Mouse (Mus musculus): Measurements from ENCODE around the gene Wfdc12. TPM values are rescaled to one million over a fixed set of nuclear protein-coding genes. Genes with fewer than 3 reads are reported as not detected.
"Not testable (repeated sequence)": the region's sequence is repeated elsewhere in the genome, so short reads cannot be mapped to it uniquely, and the experiment has no call there.

Gene Wfdc12
- polyA plus RNA-seq, 1 experiment, result not detected

DNA sequence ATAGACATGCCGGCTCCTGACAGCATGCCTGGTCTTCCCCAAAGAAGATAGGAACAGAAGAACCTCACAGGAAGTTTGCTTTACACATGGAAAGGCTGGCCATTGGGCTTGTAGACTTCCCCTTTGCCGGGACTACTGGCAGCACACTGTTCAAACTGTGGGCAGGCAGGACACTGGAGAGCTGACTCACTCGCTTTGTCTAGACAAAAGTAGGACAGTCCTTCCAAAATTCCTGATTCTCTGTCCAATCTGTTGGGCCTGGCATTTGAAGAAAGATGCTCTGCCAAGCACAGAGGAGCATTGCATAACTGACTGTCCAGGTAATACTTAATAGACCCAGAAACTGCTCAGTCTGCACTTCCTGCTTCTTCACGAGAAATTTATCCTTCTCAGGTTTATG, 16.3 kb upstream of the Wfdc12 start:
- 32% methylated on average over 4 of the region's 4 CpGs for WGBS
- Histone ChIP-seq H3K4me1 (ENCODE audit: control insufficient read depth, insufficient read depth, low read length) (no peaks in the 10 kb centered on the region), H3K4me3 (replicated peaks; ENCODE audit: control insufficient read depth, low read depth, low read length) (no peak overlapping the region), H3K27ac (ENCODE audit: control insufficient read depth, insufficient read depth, low read depth, low read length, poor library complexity) (no peak overlapping the region)
- TF ChIP-seq POLR2A (IDR thresholded peaks at IDR 0.05; ENCODE audit: borderline replicate concordance, control insufficient read depth, low read depth, low read length), result no peak
- TF ChIP-seq CTCF (IDR thresholded peaks at IDR 0.05; ENCODE audit: control insufficient read depth, insufficient read depth, low read length), result no peak

DNA sequence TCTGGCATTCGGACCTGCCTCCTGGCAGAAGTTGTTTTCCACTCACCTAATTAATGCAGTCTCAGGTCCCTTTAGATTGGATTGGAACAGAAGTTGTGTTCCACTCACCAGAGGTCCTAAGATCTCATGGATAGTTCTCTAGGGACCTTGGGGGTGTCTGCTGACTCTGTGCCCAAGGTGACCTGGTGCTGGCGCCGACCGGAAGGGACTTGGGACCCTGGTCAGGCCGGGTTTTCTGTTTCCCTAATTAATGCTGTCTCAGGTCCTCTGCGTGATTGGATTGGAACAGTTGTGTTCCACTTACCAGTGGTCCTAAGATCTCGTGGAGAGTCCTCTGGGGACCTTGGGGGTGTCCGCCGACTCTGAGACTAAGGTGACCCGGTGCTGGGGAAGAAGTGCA, 15.6 kb upstream of the Wfdc12 start:
- not testable (repeated sequence) for H3K4me3 ChIP-seq (replicated peaks; ENCODE audit: control insufficient read depth, low read depth, low read length); H3K4me1 ChIP-seq (ENCODE audit: control insufficient read depth, insufficient read depth, low read length); H3K27ac ChIP-seq (ENCODE audit: control insufficient read depth, insufficient read depth, low read depth, low read length, poor library complexity)
- 79% methylated on average over 10 of the region's 10 CpGs for WGBS

DNA sequence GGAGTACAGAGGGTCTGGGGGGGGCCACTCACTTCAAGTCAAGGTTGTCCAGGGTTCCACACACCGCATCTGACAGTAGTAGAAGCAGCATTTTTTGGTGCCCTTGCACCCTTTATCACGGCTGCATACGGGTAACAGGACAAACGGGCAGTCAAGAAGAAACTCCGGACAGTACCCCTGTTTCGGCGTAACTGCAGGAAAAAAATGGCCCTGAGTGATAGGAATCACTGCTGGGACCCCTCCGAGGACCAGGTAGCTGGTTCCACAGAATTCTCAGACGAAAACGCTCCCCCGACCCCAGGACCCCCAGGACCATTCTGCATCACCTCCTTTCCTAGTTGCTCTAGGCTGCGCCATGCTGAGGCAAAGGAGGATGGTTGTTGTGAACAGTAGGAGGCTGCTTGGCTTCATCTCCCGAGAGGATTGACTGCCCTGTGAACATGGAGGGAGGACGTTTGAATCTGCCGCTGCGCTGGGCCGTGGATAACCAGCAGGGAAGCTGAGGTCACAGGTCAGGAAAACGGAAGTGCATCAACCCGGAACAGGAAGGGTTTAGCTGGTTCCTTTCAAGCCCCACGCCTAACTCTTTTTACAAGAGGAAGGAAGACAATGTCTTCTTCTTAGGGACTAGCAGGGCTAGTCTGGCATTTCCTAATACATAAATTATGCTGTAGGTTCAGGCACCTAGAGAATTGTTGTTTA, 9.4 kb upstream of the Wfdc12 start, which contains the start of gene Wfdc15a:
Wfdc15a (minus strand) TSS at position 505 of the 702 bp plus-strand sequence.
- no peak for TF ChIP-seq CTCF (IDR thresholded peaks at IDR 0.05; ENCODE audit: control insufficient read depth, insufficient read depth, low read length)
- no peak for TF ChIP-seq POLR2A (IDR thresholded peaks at IDR 0.05; ENCODE audit: borderline replicate concordance, control insufficient read depth, low read depth, low read length)
- Histone ChIP-seq H3K27ac (ENCODE audit: control insufficient read depth, insufficient read depth, low read depth, low read length, poor library complexity) (no peak within 1 kb of the TSS), H3K4me3 (replicated peaks; ENCODE audit: control insufficient read depth, low read depth, low read length) (no peak within 1 kb of the TSS), H3K4me1 (ENCODE audit: control insufficient read depth, insufficient read depth, low read length) (no peaks in the 10 kb centered on the region)
- 75% methylated on average over 20 of the region's 20 CpGs for WGBS

DNA sequence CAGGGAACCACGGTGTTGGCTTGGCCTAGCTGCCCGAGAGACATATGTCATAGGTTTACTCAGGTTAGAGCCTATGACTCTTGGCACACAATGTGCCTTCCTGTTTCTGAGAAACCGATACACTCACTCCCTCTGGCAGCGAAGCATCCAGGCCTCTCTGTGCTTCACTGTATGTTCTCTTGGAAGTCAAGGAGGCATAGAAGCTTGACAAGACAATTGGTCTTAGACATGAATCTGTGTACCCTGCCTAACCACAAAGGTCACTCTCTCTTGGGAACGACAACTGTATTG, 6.2 kb upstream of the Wfdc12 start:
- 80% methylated on average over 5 of the region's 5 CpGs for WGBS

DNA sequence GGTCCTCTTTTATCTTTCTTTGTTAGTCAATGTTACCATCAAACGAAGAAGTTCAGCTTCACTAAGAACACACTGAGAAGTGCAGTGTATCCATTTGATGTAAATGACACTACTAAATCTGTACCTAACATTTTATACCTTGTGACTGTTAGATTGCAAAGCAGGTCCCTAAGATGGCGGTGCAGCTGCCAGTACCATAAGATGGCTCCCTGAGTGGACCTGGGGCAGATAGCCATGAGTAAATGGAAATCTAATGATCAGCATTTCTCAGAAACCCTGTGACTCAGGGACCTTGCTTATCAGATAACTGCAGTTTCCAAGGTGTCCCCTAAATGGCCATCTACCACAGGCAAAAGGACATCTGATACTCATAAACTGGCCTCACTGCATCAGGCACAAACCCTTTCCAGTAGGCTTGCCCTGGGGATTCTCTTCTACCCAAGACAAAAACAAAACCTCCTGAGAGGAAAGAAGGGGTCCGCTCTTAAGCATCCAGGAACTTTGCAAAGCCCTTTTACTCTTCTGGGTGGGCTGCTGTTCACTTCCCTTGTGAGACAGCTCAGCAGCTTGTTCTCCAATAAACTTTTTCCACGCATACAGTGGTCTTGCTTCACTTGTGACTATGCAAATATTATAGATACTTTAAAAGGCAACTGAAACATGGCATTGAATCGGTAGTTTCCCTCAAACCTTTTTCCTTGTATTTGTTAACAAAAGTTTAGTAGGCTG, 5.7 kb upstream of the Wfdc12 start:
- 77% methylated on average over 5 of the region's 5 CpGs for WGBS
- TF ChIP-seq POLR2A (IDR thresholded peaks at IDR 0.05; ENCODE audit: borderline replicate concordance, control insufficient read depth, low read depth, low read length) (no peak), CTCF (IDR thresholded peaks at IDR 0.05; ENCODE audit: control insufficient read depth, insufficient read depth, low read length) (no peak)
- H3K4me1 ChIP-seq (ENCODE audit: control insufficient read depth, insufficient read depth, low read length), result no peaks in the 10 kb centered on the region

More for the DNA sequence above, 6.2 kb upstream of the Wfdc12 start:
- H3K4me3 ChIP-seq (replicated peaks; ENCODE audit: control insufficient read depth, low read depth, low read length), result no peak overlapping the region
- no peaks in the 10 kb centered on the region for H3K4me1 ChIP-seq (ENCODE audit: control insufficient read depth, insufficient read depth, low read length)
- H3K27ac ChIP-seq (ENCODE audit: control insufficient read depth, insufficient read depth, low read depth, low read length, poor library complexity), result no peak overlapping the region
- TF ChIP-seq POLR2A (IDR thresholded peaks at IDR 0.05; ENCODE audit: borderline replicate concordance, control insufficient read depth, low read depth, low read length), result no peak
- TF ChIP-seq CTCF (IDR thresholded peaks at IDR 0.05; ENCODE audit: control insufficient read depth, insufficient read depth, low read length), result no peak

DNA sequence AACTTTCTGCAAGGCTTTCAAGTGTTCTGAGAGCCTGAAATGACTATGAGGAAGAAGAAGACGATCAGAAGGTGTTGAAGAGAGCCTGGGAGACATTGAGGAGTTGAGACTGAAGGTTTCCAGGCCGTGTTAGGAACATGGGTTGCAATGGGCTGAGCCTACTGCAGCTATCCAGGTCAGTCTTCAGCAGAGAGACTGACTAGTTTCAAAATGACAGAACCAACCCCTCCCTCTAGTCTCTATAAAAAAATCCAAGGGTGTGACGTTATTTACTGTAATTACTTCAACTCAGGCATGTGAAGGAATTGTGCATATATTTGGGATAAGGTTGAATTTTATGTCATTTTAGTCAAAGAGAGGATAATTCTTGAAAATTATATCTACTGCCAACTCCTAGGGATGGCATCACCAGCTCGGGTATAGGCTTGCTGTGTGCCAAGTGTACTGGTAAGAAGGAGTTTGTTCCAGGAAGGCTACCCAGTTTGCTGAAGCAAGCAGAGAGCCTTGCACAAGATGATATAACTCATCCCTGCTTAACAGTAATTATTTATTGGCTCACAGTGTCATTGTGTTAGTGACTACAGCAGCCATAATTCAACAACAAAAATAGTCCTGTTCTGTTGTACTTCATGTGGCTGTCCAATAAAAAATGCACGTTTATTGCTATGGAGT, 4.7 kb upstream of the Wfdc12 start:
- H3K4me1 ChIP-seq (ENCODE audit: control insufficient read depth, insufficient read depth, low read length), result no peaks in the 10 kb centered on the region
- H3K4me3 ChIP-seq (replicated peaks; ENCODE audit: control insufficient read depth, low read depth, low read length), result no peak overlapping the region
- 68% methylated on average over 5 of the region's 5 CpGs for WGBS
- no peak for TF ChIP-seq POLR2A (IDR thresholded peaks at IDR 0.05; ENCODE audit: borderline replicate concordance, control insufficient read depth, low read depth, low read length)
- no peak for TF ChIP-seq CTCF (IDR thresholded peaks at IDR 0.05; ENCODE audit: control insufficient read depth, insufficient read depth, low read length)
- H3K27ac ChIP-seq (ENCODE audit: control insufficient read depth, insufficient read depth, low read depth, low read length, poor library complexity), result no peak overlapping the region

More for the DNA sequence above, 5.7 kb upstream of the Wfdc12 start:
- no peak overlapping the region for H3K4me3 ChIP-seq (replicated peaks; ENCODE audit: control insufficient read depth, low read depth, low read length)
- no peak overlapping the region for H3K27ac ChIP-seq (ENCODE audit: control insufficient read depth, insufficient read depth, low read depth, low read length, poor library complexity)

DNA sequence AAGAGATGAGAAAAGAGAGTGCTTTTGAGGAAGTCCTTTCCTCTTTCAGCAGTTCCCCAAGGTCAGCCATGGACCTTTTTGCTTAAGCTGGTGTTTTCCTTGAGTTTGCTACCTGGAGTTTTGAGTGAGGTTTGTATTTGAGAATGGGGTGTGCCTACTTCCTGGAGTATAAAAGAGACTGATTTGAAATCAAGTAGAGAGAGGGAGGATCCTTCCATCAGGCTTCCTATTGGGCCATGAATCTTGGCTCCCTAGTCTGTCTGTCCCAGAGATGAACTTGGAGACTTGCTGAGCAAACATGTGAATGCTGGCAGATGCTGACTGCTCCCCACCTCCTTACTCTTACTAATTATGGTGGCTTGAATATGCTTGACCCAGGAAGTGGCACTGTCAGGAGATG, 1.9 kb upstream of the Wfdc12 start:
- Histone ChIP-seq H3K4me1 (ENCODE audit: control insufficient read depth, insufficient read depth, low read length) (no peaks in the 10 kb centered on the region), H3K27ac (ENCODE audit: control insufficient read depth, insufficient read depth, low read depth, low read length, poor library complexity) (no peak overlapping the region), H3K4me3 (replicated peaks; ENCODE audit: control insufficient read depth, low read depth, low read length) (no peak overlapping the region)
- TF ChIP-seq CTCF (IDR thresholded peaks at IDR 0.05; ENCODE audit: control insufficient read depth, insufficient read depth, low read length), result no peak
- TF ChIP-seq POLR2A (IDR thresholded peaks at IDR 0.05; ENCODE audit: borderline replicate concordance, control insufficient read depth, low read depth, low read length), result no peak

DNA sequence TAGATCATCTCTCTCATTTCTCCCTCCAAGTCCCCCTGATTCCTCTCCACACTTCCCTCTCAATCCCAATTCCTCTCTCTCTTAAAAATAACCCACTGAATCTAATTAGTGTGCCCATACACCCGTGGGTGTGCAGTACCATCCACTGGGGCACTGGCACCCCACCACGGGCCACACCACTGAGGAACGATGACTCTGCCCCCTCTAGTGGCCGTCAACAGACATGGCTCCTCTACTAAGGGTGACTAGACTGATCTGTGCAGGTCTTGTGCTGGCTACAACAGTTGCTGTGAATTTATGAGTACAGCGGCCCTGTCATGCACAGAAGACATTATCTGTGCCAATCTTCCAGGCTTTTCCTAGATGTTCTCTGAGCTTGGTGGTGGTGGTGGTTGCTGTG, 1.7 kb downstream of the Wfdc12 start:
- no peaks in the 10 kb centered on the region for H3K4me1 ChIP-seq (ENCODE audit: control insufficient read depth, insufficient read depth, low read length)
- TF ChIP-seq CTCF (IDR thresholded peaks at IDR 0.05; ENCODE audit: control insufficient read depth, insufficient read depth, low read length), result peak; percentile 64
- TF ChIP-seq POLR2A (IDR thresholded peaks at IDR 0.05; ENCODE audit: borderline replicate concordance, control insufficient read depth, low read depth, low read length), result no peak
- WGBS, result 22% methylated on average over 5 of the region's 5 CpGs
- no peak overlapping the region for H3K4me3 ChIP-seq (replicated peaks; ENCODE audit: control insufficient read depth, low read depth, low read length)
- H3K27ac ChIP-seq (ENCODE audit: control insufficient read depth, insufficient read depth, low read depth, low read length, poor library complexity), result no peak overlapping the region
